Mouse (Mus musculus) small intestine, adult 2 months (tissue): Measurements from ENCODE around the gene Txndc2.

ENCODE experiments used
- CTCF ChIP-seq: fragments of 200-500 bp; IDR thresholded peaks from 2 replicates; pipeline ENCODE4 v1.5.1; 2012; ENCODE audit warnings: low read depth, mild to moderate bottlenecking, control low read depth, inconsistent platforms, low read length, moderate library complexity, mixed read lengths; ENCODE audit not compliant: insufficient replicate concordance, insufficient read length; ENCODE audit errors: extremely low read depth
- POLR2A ChIP-seq: fragments of 200-500 bp; IDR thresholded peaks from 2 replicates; pipeline ENCODE4 v1.6.1; 2012; ENCODE audit warnings: low read depth, mild to moderate bottlenecking, control low read depth, inconsistent platforms, low read length, moderate library complexity

- TF ChIP-seq CTCF (no peak), POLR2A (no peak)
These were observed 16.4 kb upstream of the Txndc2 start for GRCm38 (mm10) chr17:65658416-65658815.
